Mouse (Mus musculus) lung, adult 18-20 months (tissue): ENCODE measurements around the gene Sgms1.

ENCODE experiments used
- DNase-seq, 2 experiments: peaks; one replicate each; pipeline ENCODE4 v3.0.0; 2022; ENCODE audit warnings: mixed read lengths in 2 of 2

Sgms1 gene

GRCm38 (mm10) chr19:32199861-32200574, 189.5 kb downstream of the Sgms1 start:
- DNase-seq = peak in 1 of 2 experiments; percentile 53

DNA sequence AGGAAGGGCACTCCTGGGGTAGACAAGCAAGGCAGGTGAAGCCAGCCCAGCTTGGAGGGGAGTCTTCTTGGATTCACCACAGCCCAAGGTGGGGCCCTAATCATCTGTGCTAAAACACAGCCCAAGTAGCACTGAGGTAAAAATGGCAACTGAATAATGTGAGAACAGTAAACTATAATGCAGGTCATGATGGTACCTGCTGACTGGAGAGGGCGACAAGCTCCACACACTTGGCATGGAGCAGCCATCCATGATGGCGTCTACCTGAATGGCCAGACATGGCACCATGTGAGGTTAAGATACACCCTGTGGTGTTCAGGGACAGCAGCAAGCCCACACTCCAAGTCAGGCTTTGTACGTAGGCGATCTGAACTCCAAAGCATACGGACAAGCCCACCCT, 190.4 kb downstream of the Sgms1 start:
- DNase-seq = no peak

DNA sequence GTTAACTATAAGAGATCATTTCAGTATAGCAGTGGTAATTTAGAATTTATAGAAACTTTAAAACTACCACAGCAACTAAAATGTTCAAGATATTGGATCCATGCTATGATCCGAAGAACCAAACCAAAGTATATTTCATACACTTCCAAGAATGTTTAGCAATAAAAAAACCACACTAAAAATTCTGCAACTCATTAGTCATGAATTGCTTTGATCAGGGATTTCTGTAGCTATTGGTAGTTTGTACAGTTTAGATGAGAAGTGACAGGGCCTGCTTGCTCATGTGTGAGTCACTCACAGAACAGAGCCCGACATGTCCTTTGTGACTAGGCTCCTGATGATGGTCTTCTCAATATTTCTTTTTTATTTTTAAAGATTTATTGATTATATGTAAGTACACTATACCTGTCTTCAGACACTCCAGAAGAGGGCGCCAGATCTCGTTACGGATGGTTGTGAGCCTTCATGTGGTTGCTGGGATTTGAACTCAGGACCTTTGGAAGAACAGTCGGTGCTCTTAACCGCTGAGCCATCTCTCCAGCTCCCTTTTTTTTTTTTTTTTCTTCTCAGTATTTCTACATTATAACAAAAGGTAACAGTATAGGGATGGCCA, 190.9 kb downstream of the Sgms1 start:
- no peak for DNase-seq

DNA sequence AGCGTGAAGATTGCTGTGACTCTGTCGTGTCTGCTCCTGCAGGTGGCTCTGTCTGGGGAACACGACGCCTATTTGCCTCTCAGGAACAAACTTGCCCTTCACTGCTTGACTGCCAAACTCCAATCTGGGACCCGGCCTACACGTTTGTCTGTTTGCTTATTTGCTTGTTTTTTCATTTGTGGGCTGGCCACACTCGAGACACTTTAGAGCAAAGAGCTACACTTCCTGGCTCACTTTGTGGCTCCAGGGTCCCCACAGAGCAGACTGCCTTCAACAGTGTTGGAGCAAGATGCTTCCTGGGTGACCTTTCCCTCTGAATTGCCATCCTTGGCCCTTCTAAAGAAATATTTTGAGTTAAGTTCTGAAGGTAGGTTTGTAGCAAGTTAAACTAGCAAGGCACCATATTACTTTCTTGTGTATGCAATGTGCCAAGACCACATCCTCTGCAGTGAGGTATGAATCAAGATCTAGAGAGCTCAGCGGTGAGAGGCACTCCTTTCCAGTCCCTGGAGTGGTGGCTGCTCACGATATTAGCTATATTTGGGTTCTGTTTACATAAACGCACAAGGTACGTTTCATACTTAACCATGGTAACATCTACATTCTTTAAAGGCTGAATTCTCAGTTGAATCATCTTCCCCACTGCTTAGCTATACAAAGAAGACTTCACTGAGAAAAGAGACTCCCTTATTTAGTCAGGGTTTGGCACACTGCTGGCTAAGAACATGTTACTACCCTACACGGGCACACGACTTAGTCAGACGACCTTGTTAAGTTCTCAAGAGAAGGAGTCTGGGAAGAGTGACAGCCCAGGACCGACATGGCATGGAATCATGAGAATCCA, 192.3 kb downstream of the Sgms1 start:
- DNase-seq = no peak

GRCm38 (mm10) chr19:32196222-32196621, 193.3 kb downstream of the Sgms1 start:
- DNase-seq = peak; percentile 73 to 81

DNA sequence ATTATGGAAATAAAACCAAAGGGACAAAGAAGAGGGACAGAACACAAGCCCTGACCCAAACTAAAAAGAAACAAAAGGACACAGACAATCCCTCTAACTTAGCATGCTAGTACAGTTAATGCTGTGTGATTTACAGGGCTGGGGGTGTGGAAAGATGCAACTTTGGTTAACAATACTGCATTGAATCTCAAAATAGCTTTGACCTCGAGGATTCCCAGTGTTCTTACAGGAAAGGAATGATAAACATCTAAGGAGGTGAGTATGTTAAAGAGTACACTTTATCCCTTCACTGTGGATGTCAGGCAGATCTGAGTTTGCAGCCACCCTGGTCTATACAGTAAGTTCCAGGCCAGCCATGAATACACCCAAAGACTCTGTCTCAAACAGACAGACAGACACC, 194.7 kb downstream of the Sgms1 start:
- peak in 1 of 2 experiments; percentile 0 for DNase-seq

- DNase-seq = peak in 1 of 2 experiments; percentile 0
Observed at GRCm38 (mm10) chr19:32194074-32194473, 195.4 kb downstream of the Sgms1 start.

- peak in 1 of 2 experiments; percentile 2 for DNase-seq
Observed at GRCm38 (mm10) chr19:32191596-32191995, 197.9 kb downstream of the Sgms1 start.

- peak in 1 of 2 experiments; percentile 2 for DNase-seq
Observed at GRCm38 (mm10) chr19:32189961-32190360, 199.6 kb downstream of the Sgms1 start.

GRCm38 (mm10) chr19:32189036-32189436, 200.5 kb downstream of the Sgms1 start:
- peak; percentile 54 to 73 for DNase-seq

DNA sequence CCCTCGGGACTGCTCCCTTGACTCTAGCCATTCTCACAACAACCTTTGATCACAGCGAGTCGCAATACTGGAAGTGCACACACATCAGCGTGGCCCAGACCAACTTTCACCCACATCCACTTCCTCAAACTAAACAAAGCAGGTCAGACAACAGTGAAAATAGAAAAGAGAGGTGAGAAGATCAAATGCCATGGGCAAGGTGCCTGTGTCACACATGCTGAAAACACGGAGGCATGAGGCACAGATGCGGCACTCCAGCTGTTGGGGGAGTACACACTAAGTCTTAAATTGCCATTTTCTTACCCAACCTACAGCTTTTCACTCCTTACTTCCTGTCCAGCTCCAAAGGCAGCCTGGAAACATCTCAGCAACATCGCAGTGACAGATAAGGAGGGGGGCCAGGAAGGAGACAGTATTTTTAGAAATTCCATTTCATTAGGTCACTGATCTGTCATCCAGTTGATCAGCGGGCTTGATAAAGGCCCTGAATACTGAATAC, 202.9 kb downstream of the Sgms1 start:
- peak; percentile 55 to 67 for DNase-seq

DNA sequence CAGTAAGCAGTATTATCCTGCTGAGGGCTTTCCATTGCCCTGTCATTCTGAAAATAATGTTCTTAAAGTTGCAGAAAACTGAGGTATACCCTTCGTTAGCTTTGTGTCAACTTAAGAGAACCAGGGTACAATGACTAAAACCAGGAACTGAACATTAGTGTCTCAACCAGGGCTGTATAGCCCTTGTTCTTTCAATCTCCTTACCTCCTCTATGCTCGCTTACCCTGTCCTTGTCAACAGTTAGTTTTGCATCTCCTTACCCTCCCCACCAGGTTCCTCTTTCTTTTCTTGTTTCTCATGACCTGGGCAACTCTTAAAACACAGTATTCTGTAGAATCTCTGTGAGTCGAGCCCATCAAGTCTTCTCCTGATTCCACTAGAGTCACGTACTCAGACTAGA, 206.5 kb downstream of the Sgms1 start:
- DNase-seq = no peak

- no peak for DNase-seq
Observed at GRCm38 (mm10) chr19:32182471-32182870, 207.0 kb downstream of the Sgms1 start.

DNA sequence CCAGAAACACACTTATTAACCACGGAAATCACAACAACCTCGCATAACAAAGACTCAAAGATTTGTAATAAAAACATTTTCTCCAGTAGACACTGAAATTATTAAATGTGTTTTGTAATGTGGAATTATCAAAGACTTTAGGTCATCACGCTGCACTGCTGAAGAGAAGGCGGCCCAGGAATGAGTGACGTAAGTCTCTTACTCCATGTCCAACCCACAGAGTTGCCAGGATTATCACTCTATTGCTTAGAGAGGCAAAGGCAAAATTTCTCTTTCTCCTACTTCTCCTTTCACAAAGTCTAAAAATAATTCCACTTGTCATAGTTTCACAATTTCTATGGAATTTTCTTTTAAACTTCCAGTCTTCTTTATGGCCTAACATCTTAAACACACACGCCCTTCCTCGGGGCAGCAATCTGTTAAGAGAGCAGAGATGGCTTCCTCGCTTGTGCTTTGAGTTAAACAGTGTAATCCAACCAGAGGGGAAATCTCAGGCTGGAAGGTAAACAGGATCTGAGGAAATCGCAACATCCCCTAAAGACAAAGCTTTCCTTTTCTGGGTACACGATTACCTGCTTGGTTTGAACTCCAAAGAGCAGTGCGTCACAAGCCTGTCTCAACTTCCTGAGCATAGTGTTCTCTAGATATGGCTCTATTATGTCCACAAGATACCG, 207.7 kb downstream of the Sgms1 start:
- peak; percentile 64 to 80 for DNase-seq

GRCm38 (mm10) chr19:32180756-32181674, 208.5 kb downstream of the Sgms1 start:
- peak; percentile 85 to 89 for DNase-seq

GRCm38 (mm10) chr19:32179978-32180413, 209.5 kb downstream of the Sgms1 start:
- peak; percentile 65 to 74 for DNase-seq

GRCm38 (mm10) chr19:32179514-32179913, 210.0 kb downstream of the Sgms1 start:
- DNase-seq = no peak

- DNase-seq = peak in 1 of 2 experiments; percentile 64
Observed at GRCm38 (mm10) chr19:32178161-32178560, 211.4 kb downstream of the Sgms1 start.

DNA sequence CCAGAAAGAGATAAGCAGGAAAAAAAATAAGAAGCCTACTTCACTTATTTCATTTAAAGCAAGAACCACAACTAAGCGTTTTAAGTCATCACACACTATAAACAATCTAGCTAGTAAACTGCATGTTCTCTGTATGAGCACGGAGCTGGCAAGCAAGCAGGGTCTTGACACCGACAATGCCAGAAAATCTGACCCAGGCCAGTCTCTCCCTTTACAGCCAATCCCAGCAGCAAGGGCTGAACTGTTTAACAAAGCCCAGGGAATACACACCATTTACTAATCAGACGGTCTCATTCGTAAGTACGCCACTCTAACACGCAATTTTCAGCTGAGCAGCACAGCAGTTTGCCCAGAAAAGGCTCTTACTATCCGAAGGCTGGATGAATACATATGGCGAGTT, 213.1 kb downstream of the Sgms1 start:
- DNase-seq = no peak

DNA sequence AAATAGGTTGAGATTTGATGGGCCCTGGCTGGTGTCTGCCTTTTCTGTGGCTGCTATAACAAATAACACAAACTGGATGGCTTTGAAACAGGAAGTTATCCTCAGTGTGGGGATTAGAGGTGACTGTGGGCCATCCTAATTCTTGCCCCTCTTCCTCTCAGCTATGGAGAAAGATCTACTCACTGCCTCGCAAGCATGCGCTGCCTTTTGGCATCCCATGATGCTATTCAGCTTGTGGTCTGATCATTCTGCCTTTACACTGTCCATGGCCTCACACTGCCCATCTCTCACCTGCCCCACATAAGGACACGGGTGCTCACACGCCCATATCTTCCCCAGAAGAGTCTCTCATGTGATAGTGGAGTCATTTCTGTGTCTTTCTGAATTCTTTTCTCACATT, 213.5 kb downstream of the Sgms1 start:
- no peak for DNase-seq

DNA sequence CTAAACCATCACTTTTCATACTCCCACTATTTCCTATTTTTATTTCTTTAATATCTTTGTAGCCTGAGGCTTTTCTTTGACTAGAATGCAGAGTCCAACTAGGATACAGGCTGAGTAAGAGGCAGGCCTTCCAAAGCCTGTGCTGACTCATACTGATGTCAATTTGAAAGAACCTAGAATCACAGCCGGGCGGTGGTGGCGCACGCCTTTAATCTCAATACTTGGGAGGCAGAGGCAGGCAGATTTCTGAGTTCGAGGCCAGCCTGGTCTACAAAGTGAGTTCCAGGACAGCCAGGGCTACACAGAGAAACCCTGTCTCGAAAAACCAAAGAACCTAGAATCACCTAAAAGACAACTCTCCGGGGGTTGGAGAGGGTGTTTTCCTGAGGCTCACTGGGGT, 214.5 kb downstream of the Sgms1 start:
- no peak for DNase-seq

DNA sequence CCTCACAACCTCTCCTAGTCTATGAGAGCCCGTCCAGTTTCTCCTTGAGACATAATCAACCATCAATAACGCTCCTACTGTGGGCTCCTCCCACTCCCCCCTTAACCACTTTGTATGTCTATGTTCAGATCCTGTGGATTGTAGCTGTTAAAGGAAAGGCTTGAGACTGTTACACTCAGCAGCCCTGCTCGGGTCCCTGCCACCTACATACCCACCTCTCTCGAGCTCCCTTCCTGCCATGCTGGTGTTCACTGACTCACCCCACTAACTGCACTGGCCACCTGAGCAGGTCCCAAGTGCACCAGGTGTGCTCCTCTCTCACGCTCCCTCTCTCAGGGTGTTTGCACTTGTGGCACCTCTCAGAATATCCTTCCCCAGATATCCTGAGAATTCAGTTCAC, 215.0 kb downstream of the Sgms1 start:
- DNase-seq = no peak
